Mouse (Mus musculus) intestine, postnatal 0 days (tissue): ENCODE data around the gene Myo16. TPM values are rescaled to one million over a fixed set of nuclear protein-coding genes. Genes with fewer than 3 reads are reported as not detected.
A peak's percentile ranks its signal among the peaks of the same experiment; 100 is the strongest.

Experiments
- ATAC-seq: fragments of 200-750 bp; cut with Nextera tagmentation; 2 replicates; pipeline ENCODE4 v1.8.0; 2017; ENCODE audit warnings: mild to moderate bottlenecking, moderate TSS enrichment, moderate library complexity
- H3K27ac ChIP-seq: fragments of 300-500 bp; sonication (generic); 2 replicates; pipeline ENCODE4 v1.5.1; 2014; ENCODE audit warnings: mild to moderate bottlenecking, low read depth, low read length, moderate library complexity
- H3K27me3 ChIP-seq: fragments of 300-500 bp; sonication (generic); replicated peaks from 2 replicates; pipeline ENCODE4 v1.6.1; 2014; ENCODE audit warnings: low read length, mixed read lengths; ENCODE audit not compliant: control insufficient read depth, insufficient read depth
- H3K36me3 ChIP-seq: fragments of 300-500 bp; sonication (generic); 2 replicates; pipeline ENCODE4 v1.6.1; 2014; ENCODE audit warnings: mild to moderate bottlenecking, moderate library complexity; ENCODE audit not compliant: control insufficient read depth, insufficient read depth
- H3K4me1 ChIP-seq: fragments of 300-500 bp; sonication (generic); replicated peaks from 2 replicates; pipeline ENCODE4 v1.6.1; 2014; ENCODE audit warnings: antibody characterized with exemption, low read length, mixed read lengths; ENCODE audit not compliant: control insufficient read depth, insufficient read depth
- H3K4me2 ChIP-seq: fragments of 300-500 bp; sonication (generic); replicated peaks from 2 replicates; pipeline ENCODE4 v1.6.1; 2014; ENCODE audit warnings: low read depth, mild to moderate bottlenecking, moderate library complexity
- H3K4me3 ChIP-seq: fragments of 300-500 bp; sonication (generic); 2 replicates; pipeline ENCODE4 v1.5.1; 2014; ENCODE audit warnings: low read depth, low read length
- H3K9ac ChIP-seq: fragments of 300-500 bp; sonication (generic); 2 replicates; pipeline ENCODE4 v1.6.1; 2014; ENCODE audit warnings: mild to moderate bottlenecking, low read depth, low read length
- H3K9me3 ChIP-seq: fragments of 300-500 bp; sonication (generic); 2 replicates; pipeline ENCODE4 v1.6.1; 2016; ENCODE audit warnings: mixed run types; ENCODE audit not compliant: control insufficient read depth
- CTCF ChIP-seq: sonication (generic); IDR thresholded peaks from 2 replicates; pipeline ENCODE4 v1.5.1; 2016; ENCODE audit warnings: low read depth, mild to moderate bottlenecking, control low read depth, antibody characterized with exemption, moderate library complexity
- WGBS: fragments of 180-500 bp; shearing (Covaris S2); extraction: QIAGEN DNeasy Blood & Tissue Kit; methylation state at CpG from one replicate; pipeline ENCODE4 v1.1.7; 2014; 5-methylcytosine and 5-hydroxymethylcytosine counted together
- polyA plus RNA-seq: library from polyadenylated mRNA; unstranded; fragments of >200 nt; fragmentation: Nextera tagmentation; extraction: Ambion mirVana; gene quantifications from 2 replicates; pipeline ENCODE4 v1.2.1, GENCODE M21; 2015

The Myo16 gene
- polyA plus RNA-seq, 1 experiment from 2014 or later = not detected

- H3K4me2 ChIP-seq = no peak overlapping the region
- no peak overlapping the region for H3K9ac ChIP-seq
- no peaks in the 10 kb centered on the region for H3K4me1 ChIP-seq
- no peak overlapping the region for H3K27ac ChIP-seq
- WGBS = 7% methylated on average over 4 of the region's 4 CpGs
- H3K27me3 ChIP-seq = no peaks in the 10 kb centered on the region
- peak; percentile 83 for TF ChIP-seq CTCF
- no peaks in the 10 kb centered on the region for H3K9me3 ChIP-seq
- no peak overlapping the region for H3K4me3 ChIP-seq
- H3K36me3 ChIP-seq = no peaks in the 10 kb centered on the region
- no peak for ATAC-seq
Measured at GRCm38 (mm10) chr8:10402606-10403005, 248.9 kb downstream of the Myo16 start.

- H3K9ac ChIP-seq = no peak overlapping the region
- no peak overlapping the region for H3K4me2 ChIP-seq
- no peak overlapping the region for H3K4me3 ChIP-seq
- no peaks in the 10 kb centered on the region for H3K4me1 ChIP-seq
- 28% methylated on average over 8 of the region's 8 CpGs for WGBS
- H3K9me3 ChIP-seq = no peaks in the 10 kb centered on the region
- ATAC-seq = peak; percentile 16; the same call in 1 of the 2 replicates
- peak; percentile 80 for TF ChIP-seq CTCF
- H3K27ac ChIP-seq = no peak overlapping the region
- H3K36me3 ChIP-seq = no peaks in the 10 kb centered on the region
- H3K27me3 ChIP-seq = no peaks in the 10 kb centered on the region
Measured at GRCm38 (mm10) chr8:10405469-10405868, 251.8 kb downstream of the Myo16 start.

- no peak overlapping the region for H3K4me2 ChIP-seq
- no peak overlapping the region for H3K27ac ChIP-seq
- H3K4me3 ChIP-seq = no peak overlapping the region
- no peaks in the 10 kb centered on the region for H3K27me3 ChIP-seq
- H3K9me3 ChIP-seq = no peaks in the 10 kb centered on the region
- ATAC-seq = no peak
- H3K9ac ChIP-seq = no peak overlapping the region
- WGBS = 85% methylated on average over 9 of the region's 9 CpGs
- no peaks in the 10 kb centered on the region for H3K36me3 ChIP-seq
- TF ChIP-seq CTCF = no peak
- no peaks in the 10 kb centered on the region for H3K4me1 ChIP-seq
Measured at GRCm38 (mm10) chr8:10409043-10409442, 255.3 kb downstream of the Myo16 start.

- Histone ChIP-seq H3K9ac (no peak overlapping the region), H3K4me2 (no peak overlapping the region), H3K36me3 (no peaks in the 10 kb centered on the region), H3K27ac (no peak overlapping the region), H3K4me3 (no peak overlapping the region), H3K4me1 (no peaks in the 10 kb centered on the region), H3K27me3 (no peaks in the 10 kb centered on the region), H3K9me3 (no peaks in the 10 kb centered on the region)
- 61% methylated on average over 4 of the region's 4 CpGs for WGBS
- no peak for TF ChIP-seq CTCF
- ATAC-seq = no peak
Measured at GRCm38 (mm10) chr8:10411511-10411910, 257.8 kb downstream of the Myo16 start.

- no peak for ATAC-seq
- no peaks in the 10 kb centered on the region for H3K27me3 ChIP-seq
- no peak overlapping the region for H3K9ac ChIP-seq
- H3K9me3 ChIP-seq = no peaks in the 10 kb centered on the region
- 85% methylated on average over 8 of the region's 8 CpGs for WGBS
- no peaks in the 10 kb centered on the region for H3K36me3 ChIP-seq
- H3K4me1 ChIP-seq = no peaks in the 10 kb centered on the region
- TF ChIP-seq CTCF = no peak
- H3K27ac ChIP-seq = no peak overlapping the region
- no peak overlapping the region for H3K4me2 ChIP-seq
- H3K4me3 ChIP-seq = no peak overlapping the region
Measured at GRCm38 (mm10) chr8:10413881-10414280, 260.2 kb downstream of the Myo16 start.

GRCm38 (mm10) chr8:10414684-10415212 is 261.0 kb downstream of the Myo16 start:
- TF ChIP-seq CTCF = peak; percentile 91
- H3K4me2 ChIP-seq = no peak overlapping the region
- no peaks in the 10 kb centered on the region for H3K9me3 ChIP-seq
- H3K4me3 ChIP-seq = no peak overlapping the region
- 23% methylated on average over 6 of the region's 6 CpGs for WGBS
- no peak overlapping the region for H3K27ac ChIP-seq
- no peaks in the 10 kb centered on the region for H3K36me3 ChIP-seq
- H3K9ac ChIP-seq = no peak overlapping the region
- no peaks in the 10 kb centered on the region for H3K4me1 ChIP-seq
- no peaks in the 10 kb centered on the region for H3K27me3 ChIP-seq
- ATAC-seq = no peak

GRCm38 (mm10) chr8:10415288-10415687 is 261.6 kb downstream of the Myo16 start:
- 27% methylated on average over 7 of the region's 7 CpGs for WGBS

More at GRCm38 (mm10) chr8:10415288-10415687, 261.6 kb downstream of the Myo16 start:
- Histone ChIP-seq H3K4me1 (no peaks in the 10 kb centered on the region), H3K27me3 (no peaks in the 10 kb centered on the region), H3K4me3 (no peak overlapping the region), H3K9me3 (no peaks in the 10 kb centered on the region), H3K27ac (no peak overlapping the region), H3K9ac (no peak overlapping the region), H3K4me2 (no peak overlapping the region), H3K36me3 (no peaks in the 10 kb centered on the region)
- peak; percentile 68 for ATAC-seq
- no peak for TF ChIP-seq CTCF
